ENCODE assay signal across 15 mouse cellular contexts in the genomic region with DNA sequence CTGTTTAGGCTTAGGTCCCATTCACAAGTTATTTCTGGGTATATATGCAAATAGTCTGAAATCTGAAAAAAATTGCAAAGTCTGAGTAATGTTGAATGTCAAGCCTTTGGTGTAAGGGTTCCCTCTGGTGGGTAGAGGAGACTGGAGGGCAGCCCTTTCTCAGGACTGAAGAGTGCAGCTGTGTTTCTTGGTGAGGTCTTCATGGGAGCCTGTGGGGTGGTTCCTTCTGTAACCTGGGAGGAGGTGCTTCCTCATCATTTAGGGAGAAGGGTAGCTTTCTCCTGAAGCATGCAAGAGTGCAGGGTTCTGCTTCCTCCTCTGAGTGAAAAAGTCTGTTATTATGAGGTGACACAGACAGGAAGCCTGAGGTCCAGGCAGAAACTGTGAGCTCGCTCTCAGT. TPM values are rescaled to one million over a fixed set of nuclear protein-coding genes. Genes with fewer than 3 reads are reported as not detected.
A peak's percentile ranks its signal among the peaks of the same experiment; 100 is the strongest.
DNase-seq lines count a peak whose midpoint lies in the region; ATAC-seq and TF ChIP-seq lines count a peak whose summit lies in the region.
"Had no signal": no experiment of that assay in that cellular context is flagged by ENCODE, and none has a peak within 500 bp of the region (broad histone marks: within the 10 kb centered on the region; RNA-seq: fewer than 3 reads in every experiment).

No protein-coding gene starts in this region.

- H3K27ac ChIP-seq in heart, postnatal 0 days (ENCODE audit: low read depth): no peak overlapping the region
- H3K27ac ChIP-seq: limb, embryonic 10.5 days; lung, embryonic 15.5 days; midbrain, embryonic 12.5 days had no signal

- no peak for DNase-seq in heart, postnatal 0 days (ENCODE audit: low spot score)
- DNase-seq in heart, postnatal 10 days: no peak
- no peak for DNase-seq in lung, adult 2 months
- DNase-seq in lung, postnatal 4 days: no peak
- DNase-seq in MN1 (ENCODE audit: low spot score): peak; percentile 26
- peak; percentile 25 for DNase-seq in retina, embryonic 14.5 days (ENCODE audit: low spot score)
- DNase-seq in right cerebral cortex, adult 18-20 months: no peak
- no peak for DNase-seq in layer of hippocampus, adult 11-12 months (ENCODE audit: low spot score)
- DNase-seq: cerebellum, adult 18-20 months; kidney, postnatal 14 days; spleen, adult 18-20 months had no signal

- H3K4me2 ChIP-seq in heart, postnatal 0 days (ENCODE audit: low read depth, low read length): no peak overlapping the region
- H3K4me2 ChIP-seq: lung, embryonic 15.5 days; midbrain, embryonic 12.5 days had no signal

- H3K27me3 ChIP-seq in heart, postnatal 0 days (ENCODE audit: control insufficient read depth, insufficient read depth, low read length): no peaks in the 10 kb centered on the region
- H3K27me3 ChIP-seq: lung, embryonic 15.5 days had no signal

- no peak for TF ChIP-seq EP300 in heart, postnatal 0 days (IDR thresholded peaks at IDR 0.05; ENCODE audit: low read depth)

- no peak overlapping the region for H3K9ac ChIP-seq in heart, postnatal 0 days (replicated peaks; ENCODE audit: low read depth, low read length)
- H3K9ac ChIP-seq: lung, embryonic 15.5 days; midbrain, embryonic 12.5 days had no signal

- peaks cover under 1% of the 10 kb centered on the region; the same call in 1 of the 2 replicates for H3K4me1 ChIP-seq in heart, postnatal 0 days (ENCODE audit: control insufficient read depth, insufficient read depth)
- H3K4me1 ChIP-seq in lung, adult 2 months (ENCODE audit: control insufficient read depth, insufficient read depth, low read length): no peaks in the 10 kb centered on the region
- H3K4me1 ChIP-seq: limb, embryonic 10.5 days; lung, embryonic 15.5 days had no signal

- intact Hi-C loops in heart, postnatal 10 days (cut with DNase I): loop anchor here (5.0 kb wide), 1 partner anchor 591 kb away; no protein-coding TSS in a partner anchor

- H3K36me3 ChIP-seq in heart, postnatal 0 days (replicated peaks; ENCODE audit: control insufficient read depth, insufficient read depth, low read length): peaks cover 17% of the 10 kb centered on the region; the same call in 1 of the 2 replicates
- H3K36me3 ChIP-seq: lung, embryonic 15.5 days had no signal

- WGBS in heart, postnatal 0 days: 84% methylated on average over 1 of the region's 1 CpGs
- 83% methylated on average over 1 of the region's 1 CpGs for WGBS in lung, adult 2 months

- no peak for TF ChIP-seq POLR2A in lung, adult 2 months (IDR thresholded peaks at IDR 0.05; ENCODE audit: borderline replicate concordance, extremely low read depth, low read depth, low read length)

- no peak overlapping the region for H3K4me3 ChIP-seq in heart, postnatal 0 days (ENCODE audit: low read depth, low read length)
- no peak overlapping the region for H3K4me3 ChIP-seq in lung, adult 2 months (replicated peaks; ENCODE audit: extremely low read depth, low read depth, low read length)
- H3K4me3 ChIP-seq: limb, embryonic 10.5 days; lung, embryonic 15.5 days; midbrain, embryonic 12.5 days had no signal

- ATAC-seq in heart, postnatal 0 days (ENCODE audit: insufficient read depth, low read depth): no peak
- ATAC-seq: hindbrain, embryonic 16.5 days had no signal

- H3K9me3 ChIP-seq in heart, postnatal 0 days (replicated peaks; ENCODE audit: control insufficient read depth, low read length): no peaks in the 10 kb centered on the region
- H3K9me3 ChIP-seq: limb, embryonic 10.5 days; lung, embryonic 15.5 days; midbrain, embryonic 12.5 days had no signal

- TF ChIP-seq CTCF in heart, postnatal 0 days (IDR thresholded peaks at IDR 0.05; ENCODE audit: low read depth): peak; percentile 26
- 0 out of 2 replicates have a peak, but pooled peaks have one; percentile 27 for TF ChIP-seq CTCF in lung, adult 2 months (IDR thresholded peaks at IDR 0.05; ENCODE audit: insufficient read depth, low read length)

RNA-seq across cellular contexts. Expression of a gene that starts 40.8 kb away (rescaled TPM):
- 14.8 and 26.7 TPM in 2 replicates for total RNA-seq in heart, postnatal 0 days (2014; rRNA removed; ENCODE audit: low replicate concordance)
- polyA plus RNA-seq in heart, postnatal 0 days (2015; fragmentation: Nextera tagmentation; extraction: Ambion mirVana): 13.8 and 13.9 TPM in 2 replicates
- 10 to 100 TPM; 15.3 to 16.1 TPM for total RNA-seq in heart, postnatal 10 days (2021)
- polyA plus RNA-seq in lung, adult 2 months (2012; rRNA removed): 21.8 and 28.9 TPM in 2 replicates

Comparison
In these comparisons a context has a peak if more than half of its experiments do, and no peak if none do; other contexts are left out.
1. DNase-seq: peak in MN1 (single experiment) and retina, embryonic 14.5 days (single experiment); none in heart, postnatal 0 days (single experiment), heart, postnatal 10 days (0 of 2), lung, adult 2 months (single experiment), lung, postnatal 4 days (0 of 2), right cerebral cortex, adult 18-20 months (single experiment) and layer of hippocampus, adult 11-12 months (single experiment).